In the genomic region with DNA sequence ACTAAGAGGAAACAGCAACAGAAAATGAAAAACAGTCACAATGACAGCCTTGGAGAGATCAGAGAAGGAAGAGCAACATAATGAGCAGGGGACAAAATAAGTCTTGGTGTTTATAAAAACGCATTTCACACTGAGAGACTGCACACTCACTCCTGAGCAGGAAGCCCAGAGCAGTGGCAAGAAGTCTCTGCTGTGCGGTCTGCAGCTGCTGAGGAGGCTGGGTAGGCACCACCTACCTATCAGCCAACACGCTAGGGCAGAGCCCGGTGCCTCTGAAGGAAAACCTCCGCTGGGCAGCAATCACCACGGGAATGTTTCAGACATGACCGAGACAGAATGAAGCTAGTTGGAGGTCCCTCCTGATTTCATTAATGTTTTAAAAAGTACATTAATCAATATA, we compare ENCODE assay signal across 22 mouse cellular contexts. TPM values are rescaled to one million over a fixed set of nuclear protein-coding genes. Genes with fewer than 3 reads are reported as not detected.
ATAC-seq and TF ChIP-seq lines count a peak whose summit lies in the region.
"Not testable (repeated sequence)": the region's sequence is repeated elsewhere in the genome, so short reads cannot be mapped to it uniquely, and the experiment has no call there.
"Had no signal": no experiment of that assay in that cellular context is flagged by ENCODE, and none has a peak within 500 bp of the region (broad histone marks: within the 10 kb centered on the region; RNA-seq: fewer than 3 reads in every experiment).

No protein-coding gene starts in this region.

- H3K4me1 ChIP-seq in bone marrow, adult 2 months (ENCODE audit: control insufficient read depth, insufficient read depth, low read length): not testable (repeated sequence)

- H3K27ac ChIP-seq in bone marrow, adult 2 months (ENCODE audit: control insufficient read depth, insufficient read depth, low read depth, low read length, poor library complexity): peak overlapping the region; percentile 61; the same call in 1 of the 2 replicates
- peak overlapping the region; percentile 92 for H3K27ac ChIP-seq in macrophage

- not testable (repeated sequence) for TF ChIP-seq POLR2A in bone marrow, adult 2 months (IDR thresholded peaks at IDR 0.05; ENCODE audit: borderline replicate concordance, control insufficient read depth, low read depth, low read length)

- H3K36me3 ChIP-seq in macrophage (ENCODE audit: inconsistent target): not testable (repeated sequence)

- TF ChIP-seq CTCF in bone marrow, adult 2 months (IDR thresholded peaks at IDR 0.05; ENCODE audit: control insufficient read depth, insufficient read depth, low read length): not testable (repeated sequence)

- peaks cover 48% of the 10 kb centered on the region for H3K79me2 ChIP-seq in macrophage (ENCODE audit: inconsistent target)

- WGBS in bone marrow, adult 2 months: 6% methylated on average over 4 of the region's 7 CpGs
- WGBS in macrophage (ENCODE audit: missing documents): no CpG with 5 or more reads among the region's 7 CpGs

- H3K4me3 ChIP-seq in bone marrow, adult 2 months (replicated peaks; ENCODE audit: control insufficient read depth, low read depth, low read length): peak overlapping the region; percentile 32
- not testable (repeated sequence) for H3K4me3 ChIP-seq in macrophage (ENCODE audit: inconsistent target)

- ATAC-seq in common myeloid progenitor, adult 5-6 weeks (replicated peaks; ENCODE audit: low read depth, poor library complexity, severe bottlenecking): peak; percentile 72
- peak; percentile 78 to 90 for ATAC-seq in hematopoietic stem cell, adult 5-6 weeks (replicated peaks in 1 of 2; ENCODE audit: insufficient read depth in 1 of 2, low FRiP score in 2 of 2, low TSS enrichment in 1 of 2, low read depth in 1 of 2, poor library complexity in 2 of 2, severe bottlenecking in 2 of 2)
- peak; percentile 51 for ATAC-seq in megakaryocyte progenitor cell, adult 5-6 weeks (replicated peaks; ENCODE audit: poor library complexity)
- ATAC-seq in neutrophil, adult 5-6 weeks (ENCODE audit: extremely low read depth, insufficient number of reproducible peaks, low FRiP score, poor library complexity, severe bottlenecking): 0 out of 2 replicates have a peak, but pooled peaks have one; percentile 35

RNA-seq across cellular contexts. Expression of a gene that starts 3.5 kb away (rescaled TPM):
- polyA plus RNA-seq in bone marrow, adult 2 months (2011; ENCODE audit: insufficient read depth, insufficient read length, low replicate concordance, missing spikeins): 276 and 1,158 TPM in 2 replicates
- total RNA-seq in common myeloid progenitor, adult 5-6 weeks (2017): 252 and 262 TPM in 2 replicates
- 718 and 1,972 TPM in 2 replicates for total RNA-seq in hematopoietic stem cell, adult 5-6 weeks (2017)
- total RNA-seq in macrophage (2018; cell fraction: chromatin; rRNA removed): 1,000 to 10,000 TPM in 1 of 26 experiments, 100 to 1,000 TPM in 25; 167 to 1,242 (median 625) TPM
- total RNA-seq in macrophage (2018; cell fraction: cytosol; rRNA removed): over 10,000 TPM in 25 of 26 experiments, 1,000 to 10,000 TPM in 1; 9,978 to 23,163 (median 15,255) TPM
- total RNA-seq in macrophage (2018; cell fraction: nucleus; rRNA removed): over 10,000 TPM in 2 of 26 experiments, 1,000 to 10,000 TPM in 24; 1,420 to 12,393 (median 7,308) TPM
- polyA plus RNA-seq in macrophage (2018): 16,156 to 35,026 TPM (median 20,022 TPM) in 3 replicates
- total RNA-seq in megakaryocyte progenitor cell, adult 5-6 weeks (2015): 545 and 765 TPM in 2 replicates
- 600 and 820 TPM in 2 replicates for total RNA-seq in megakaryocyte progenitor cell, adult 5-6 weeks (2017)
- total RNA-seq in neutrophil, adult 5-6 weeks (2017): 2,637 and 2,768 TPM in 2 replicates

RNA-seq across cellular contexts. Expression of a gene that starts 7.1 kb away (rescaled TPM):
- polyA plus RNA-seq in bone marrow, adult 2 months (2011; ENCODE audit: insufficient read depth, insufficient read length, low replicate concordance, missing spikeins): 5.6 TPM in 1 of 2 replicates, not detected in the other
- total RNA-seq in common myeloid progenitor, adult 5-6 weeks (2017): not detected in 2 replicates
- total RNA-seq in hematopoietic stem cell, adult 5-6 weeks (2017): 0.44 TPM in 1 of 2 replicates, not detected in the other
- total RNA-seq in macrophage (2018; cell fraction: chromatin; rRNA removed): 1 to 10 TPM in 2 of 26 experiments, under 1 TPM in 6, not detected in 18; 0.59 to 1.1 (median 0.81) TPM
- 1 to 10 TPM; 2.7 to 9.2 (median 5.1) TPM for total RNA-seq in macrophage (2018; cell fraction: cytosol; rRNA removed)
- 1 to 10 TPM in 25 of 26 experiments, not detected in 1; 1.0 to 5.4 (median 2.7) TPM for total RNA-seq in macrophage (2018; cell fraction: nucleus; rRNA removed)
- 3.4 to 8.7 TPM (median 5.9 TPM) in 3 replicates for polyA plus RNA-seq in macrophage (2018)
- total RNA-seq in megakaryocyte progenitor cell, adult 5-6 weeks (2015): not detected in 2 replicates
- total RNA-seq in megakaryocyte progenitor cell, adult 5-6 weeks (2017): 0.33 TPM in 1 of 2 replicates, not detected in the other
- total RNA-seq in neutrophil, adult 5-6 weeks (2017): 1.6 and 3.5 TPM in 2 replicates
- total RNA-seq: CH12.LX had no signal
- polyA plus RNA-seq: CD4-positive, CD25-positive, alpha-beta regulatory T cell, adult 4 months; embryonic facial prominence, embryonic 11.5 days; embryonic facial prominence, embryonic 13.5 days; erythroblast, embryonic 14.5 days; forebrain, embryonic 10.5 days; forebrain, embryonic 12.5 days; forebrain, embryonic 14.5 days; forebrain, embryonic 16.5 days; G1E had no signal

RNA-seq across cellular contexts. Expression of a gene that starts 47.1 kb away (rescaled TPM):
- not detected in 2 replicates for polyA plus RNA-seq in bone marrow, adult 2 months (2011; ENCODE audit: insufficient read depth, insufficient read length, low replicate concordance, missing spikeins)
- not detected in 2 replicates for total RNA-seq in common myeloid progenitor, adult 5-6 weeks (2017)
- total RNA-seq in hematopoietic stem cell, adult 5-6 weeks (2017): not detected in 2 replicates
- total RNA-seq in macrophage (2018; cell fraction: chromatin; rRNA removed): not detected
- not detected for total RNA-seq in macrophage (2018; cell fraction: cytosol; rRNA removed)
- total RNA-seq in macrophage (2018; cell fraction: nucleus; rRNA removed): not detected
- polyA plus RNA-seq in macrophage (2018): not detected in 3 replicates
- total RNA-seq in megakaryocyte progenitor cell, adult 5-6 weeks (2015): not detected in 2 replicates
- total RNA-seq in megakaryocyte progenitor cell, adult 5-6 weeks (2017): not detected in 2 replicates
- total RNA-seq in neutrophil, adult 5-6 weeks (2017): not detected in 2 replicates
- total RNA-seq: adrenal gland, adult 18-20 months; adrenal gland, adult 8-10 months; adrenal gland, postnatal 14 days; adrenal gland, postnatal 36 days; CH12.LX had no signal
- polyA plus RNA-seq: CD4-positive, CD25-positive, alpha-beta regulatory T cell, adult 4 months; cerebellum, adult 2 months; embryonic facial prominence, embryonic 11.5 days; embryonic facial prominence, embryonic 13.5 days; embryonic facial prominence, embryonic 15.5 days; erythroblast, embryonic 14.5 days; forebrain, embryonic 10.5 days; forebrain, embryonic 12.5 days; forebrain, embryonic 14.5 days; forebrain, embryonic 16.5 days; G1E had no signal
